In genomic region chr2:34784085-34784484, GRCm38 (mm10) we compare ENCODE assay signal across 10 mouse cellular contexts. TPM values are rescaled to one million over a fixed set of nuclear protein-coding genes. Genes with fewer than 3 reads are reported as not detected.
DNase-seq lines count a peak whose midpoint lies in the region; ATAC-seq and TF ChIP-seq lines count a peak whose summit lies in the region.
"Had no signal": no experiment of that assay in that cellular context is flagged by ENCODE, and none has a peak within 500 bp of the region (broad histone marks: within the 10 kb centered on the region; RNA-seq: fewer than 3 reads in every experiment).

No protein-coding gene starts in this region.

- no peaks in the 10 kb centered on the region for H3K9me3 ChIP-seq in kidney, embryonic 14.5 days (ENCODE audit: control insufficient read depth, low read length)
- H3K9me3 ChIP-seq in G1E (replicated peaks), result no peaks in the 10 kb centered on the region
- H3K9me3 ChIP-seq: midbrain, embryonic 12.5 days had no signal

- TF ChIP-seq CTCF in kidney, adult 2 months (conservative IDR thresholded peaks at IDR 0.05; ENCODE audit: insufficient read depth, insufficient read length, low read depth, low read length), result peak; percentile 93
- TF ChIP-seq CTCF in G1E (IDR thresholded peaks at IDR 0.05; ENCODE audit: low read depth, low read length), result peak; percentile 63

- no peak overlapping the region for H3K27ac ChIP-seq in kidney, adult 2 months (ENCODE audit: insufficient read depth, low read depth, low read length)
- H3K27ac ChIP-seq in kidney, embryonic 14.5 days (ENCODE audit: low read depth, low read length), result no peak overlapping the region
- H3K27ac ChIP-seq: midbrain, embryonic 12.5 days had no signal

- no peaks in the 10 kb centered on the region for H3K27me3 ChIP-seq in kidney, adult 2 months (replicated peaks; ENCODE audit: control insufficient read depth, insufficient read depth, low read length)
- H3K27me3 ChIP-seq in kidney, embryonic 14.5 days (ENCODE audit: control insufficient read depth, insufficient read depth, low read length), result no peaks in the 10 kb centered on the region
- H3K27me3 ChIP-seq in G1E (ENCODE audit: insufficient read depth, low read length), result no peaks in the 10 kb centered on the region
- H3K27me3 ChIP-seq: midbrain, embryonic 12.5 days had no signal

- no peak overlapping the region for H3K4me3 ChIP-seq in kidney, adult 2 months (ENCODE audit: insufficient read depth, low read depth, low read length)
- no peak overlapping the region for H3K4me3 ChIP-seq in kidney, embryonic 14.5 days (ENCODE audit: low read length)
- H3K4me3 ChIP-seq in G1E (ENCODE audit: low read depth, low read length), result no peak overlapping the region
- H3K4me3 ChIP-seq: midbrain, embryonic 12.5 days had no signal

- TF ChIP-seq POLR2A in kidney, adult 2 months (IDR thresholded peaks at IDR 0.05; ENCODE audit: low read depth, low read length), result no peak

- ATAC-seq in kidney, embryonic 14.5 days (ENCODE audit: low FRiP score, low TSS enrichment), result no peak
- ATAC-seq in G1E (ENCODE audit: extremely low read depth, insufficient number of reproducible peaks, low FRiP score, poor library complexity, severe bottlenecking), result no peak
- no peak for ATAC-seq in frontal cortex, adult (ENCODE audit: low TSS enrichment)

- WGBS in kidney, adult 2 months, result 71% methylated on average over 2 of the region's 2 CpGs
- WGBS in kidney, embryonic 14.5 days, result 79% methylated on average over 2 of the region's 2 CpGs

- peak; percentile 65 for DNase-seq in kidney, adult 2 months
- DNase-seq in G1E (ENCODE audit: low spot score), result no peak
- peak; percentile 77 for DNase-seq in c-Kit-negative CD71-positive TER-119-positive erythroid progenitor cells, embryonic 14.5 days (ENCODE audit: low read depth, low spot score)
- peak; percentile 57 for DNase-seq in heart, postnatal 4 days
- peak; percentile 70 for DNase-seq in lung, postnatal 10 days
- DNase-seq in thymus, adult 18-20 months, result peak; percentile 15 to 23

- no peak overlapping the region for H3K9ac ChIP-seq in kidney, embryonic 14.5 days (ENCODE audit: low read depth, low read length)
- H3K9ac ChIP-seq: midbrain, embryonic 12.5 days had no signal

- no peaks in the 10 kb centered on the region; the same call in 1 of the 2 replicates for H3K36me3 ChIP-seq in kidney, adult 2 months (ENCODE audit: control insufficient read depth, insufficient read depth, low read length)
- peaks cover 61% of the 10 kb centered on the region for H3K36me3 ChIP-seq in kidney, embryonic 14.5 days (ENCODE audit: control insufficient read depth, insufficient read depth, low read length)
- H3K36me3 ChIP-seq in G1E (replicated peaks), result peaks cover 91% of the 10 kb centered on the region

- H3K4me1 ChIP-seq in kidney, adult 2 months (ENCODE audit: control insufficient read depth, insufficient read depth, low read length), result no peaks in the 10 kb centered on the region
- H3K4me1 ChIP-seq in kidney, embryonic 14.5 days (ENCODE audit: control insufficient read depth, insufficient read depth, low read length), result no peaks in the 10 kb centered on the region
- H3K4me1 ChIP-seq in G1E (ENCODE audit: insufficient read depth, low read depth, low read length), result peaks cover 45% of the 10 kb centered on the region
- H3K4me1 ChIP-seq: midbrain, embryonic 12.5 days had no signal

- no peak overlapping the region for H3K4me2 ChIP-seq in kidney, embryonic 14.5 days (replicated peaks; ENCODE audit: low read depth, low read length)
- H3K4me2 ChIP-seq: midbrain, embryonic 12.5 days had no signal

RNA-seq across cellular contexts. Expression of gene Hspa5, which starts 12.3 kb away (rescaled TPM):
- polyA plus RNA-seq in kidney, adult 2 months (2012; rRNA removed), result 441 and 489 TPM in 2 replicates
- 615 and 971 TPM in 2 replicates for polyA plus RNA-seq in kidney, embryonic 14.5 days (2014; fragmentation: Nextera tagmentation; extraction: Ambion mirVana)
- 117 and 127 TPM in 2 replicates for total RNA-seq in G1E (2014; fragmentation: Nextera tagmentation)
- total RNA-seq in G1E (2017), result 337 and 367 TPM in 2 replicates
- polyA plus RNA-seq in G1E (2012), result 48.4 and 59.2 TPM in 2 replicates
- total RNA-seq in heart, postnatal 4 days (2021), result 100 to 1,000 TPM; 417 to 448 TPM

RNA-seq across cellular contexts. Expression of gene Rabepk, which starts 15.6 kb away (rescaled TPM):
- polyA plus RNA-seq in kidney, adult 2 months (2012; rRNA removed), result 25.8 and 28.1 TPM in 2 replicates
- polyA plus RNA-seq in kidney, embryonic 14.5 days (2014; fragmentation: Nextera tagmentation; extraction: Ambion mirVana), result 35.9 and 39.6 TPM in 2 replicates
- total RNA-seq in G1E (2014; fragmentation: Nextera tagmentation), result 16.0 and 21.1 TPM in 2 replicates
- 31.8 and 36.9 TPM in 2 replicates for total RNA-seq in G1E (2017)
- 9.1 and 11.6 TPM in 2 replicates for polyA plus RNA-seq in G1E (2012)
- total RNA-seq in heart, postnatal 4 days (2021), result 10 to 100 TPM; 16.2 to 18.4 TPM

RNA-seq across cellular contexts. Expression of gene Gapvd1, which starts 29.1 kb away (rescaled TPM):
- polyA plus RNA-seq in kidney, adult 2 months (2012; rRNA removed), result 14.0 and 16.0 TPM in 2 replicates
- 64.7 and 92.2 TPM in 2 replicates for polyA plus RNA-seq in kidney, embryonic 14.5 days (2014; fragmentation: Nextera tagmentation; extraction: Ambion mirVana)
- total RNA-seq in G1E (2014; fragmentation: Nextera tagmentation) (89.2 and 102 TPM in 2 replicates), G1E (2017) (83.0 and 95.0 TPM in 2 replicates)
- 16.6 and 23.5 TPM in 2 replicates for polyA plus RNA-seq in G1E (2012)
- total RNA-seq in heart, postnatal 4 days (2021), result 10 to 100 TPM; 53.5 to 59.8 TPM

RNA-seq across cellular contexts. Expression of gene Fbxw2, which starts 42.0 kb away (rescaled TPM):
- 29.4 and 34.1 TPM in 2 replicates for polyA plus RNA-seq in kidney, adult 2 months (2012; rRNA removed)
- polyA plus RNA-seq in kidney, embryonic 14.5 days (2014; fragmentation: Nextera tagmentation; extraction: Ambion mirVana), result 55.6 and 72.3 TPM in 2 replicates
- total RNA-seq in G1E (2014; fragmentation: Nextera tagmentation) (60.0 and 74.7 TPM in 2 replicates), G1E (2017) (99.5 and 104 TPM in 2 replicates)
- polyA plus RNA-seq in G1E (2012), result 22.7 and 26.1 TPM in 2 replicates
- total RNA-seq in heart, postnatal 4 days (2021), result 10 to 100 TPM; 56.9 to 61.8 TPM

RNA-seq across cellular contexts. Expression of gene Gm34653, which starts 48.7 kb away (rescaled TPM):
- polyA plus RNA-seq in kidney, adult 2 months (2012; rRNA removed), result 0.07 TPM in 1 of 2 replicates, not detected in the other
- not detected in 2 replicates for polyA plus RNA-seq in kidney, embryonic 14.5 days (2014; fragmentation: Nextera tagmentation; extraction: Ambion mirVana)
- total RNA-seq in G1E (2014; fragmentation: Nextera tagmentation), result 0.58 TPM in 1 of 2 replicates, not detected in the other
- 0.38 and 0.46 TPM in 2 replicates for total RNA-seq in G1E (2017)
- not detected in 2 replicates for polyA plus RNA-seq in G1E (2012)
- total RNA-seq in heart, postnatal 4 days (2021), result not detected
- polyA plus RNA-seq: frontal cortex, adult 2 months had no signal
